Mouse (Mus musculus): ENCODE data around the gene Rnaseh2b.

Rnaseh2b gene

GRCm38 (mm10) chr14:62363774-62364173 lies 71.4 kb downstream of the Rnaseh2b start:
- DNase-seq, result no peak

DNA sequence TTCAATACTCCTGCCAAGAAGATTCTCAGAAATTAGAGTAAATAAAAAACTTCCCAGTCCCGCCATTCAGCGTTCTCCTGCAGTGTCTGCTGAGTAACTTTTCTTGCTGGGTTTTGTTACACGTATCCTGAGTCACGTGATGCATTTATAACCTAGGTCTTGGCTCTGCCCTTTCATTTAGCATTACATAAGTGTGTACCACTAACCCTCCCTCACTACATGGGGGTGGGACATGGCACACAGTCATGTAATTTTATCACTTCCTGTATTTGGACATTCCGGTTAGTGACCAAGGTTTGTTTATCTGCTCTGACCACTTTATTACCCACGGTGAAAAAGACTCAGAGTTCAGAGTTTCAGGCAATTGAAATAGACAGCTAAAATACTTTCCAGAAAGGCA lies 78.4 kb downstream of the Rnaseh2b start:
- DNase-seq, result no peak

- no peak for DNase-seq
Measured at GRCm38 (mm10) chr14:62374001-62374400, 81.6 kb downstream of the Rnaseh2b start.

GRCm38 (mm10) chr14:62375694-62376093 lies 83.3 kb downstream of the Rnaseh2b start:
- DNase-seq, result peak; percentile 19 to 20

DNA sequence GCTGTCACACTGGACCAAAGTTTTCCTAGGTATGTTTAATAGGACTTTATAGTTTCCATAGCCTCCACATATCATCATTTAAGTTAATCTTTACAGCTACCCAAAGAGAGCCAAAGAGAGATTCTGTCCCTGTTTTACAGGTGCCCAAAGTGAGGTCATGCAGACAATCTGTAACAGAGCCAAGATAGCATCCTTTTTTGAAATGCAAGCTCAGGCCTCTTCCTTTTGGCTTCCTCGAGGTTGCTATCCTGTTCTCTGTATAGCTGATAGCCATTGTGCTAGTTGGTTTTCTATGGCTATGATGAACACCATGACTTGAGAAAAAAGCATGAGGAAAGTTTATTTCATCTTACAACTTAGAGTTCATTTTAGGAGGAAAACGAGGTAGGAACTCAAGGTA lies 83.7 kb downstream of the Rnaseh2b start:
- no peak for DNase-seq

- DNase-seq, result no peak
Measured at GRCm38 (mm10) chr14:62379391-62379790, 87.0 kb downstream of the Rnaseh2b start.

GRCm38 (mm10) chr14:62380606-62381005 lies 88.2 kb downstream of the Rnaseh2b start:
- DNase-seq, result no peak

DNA sequence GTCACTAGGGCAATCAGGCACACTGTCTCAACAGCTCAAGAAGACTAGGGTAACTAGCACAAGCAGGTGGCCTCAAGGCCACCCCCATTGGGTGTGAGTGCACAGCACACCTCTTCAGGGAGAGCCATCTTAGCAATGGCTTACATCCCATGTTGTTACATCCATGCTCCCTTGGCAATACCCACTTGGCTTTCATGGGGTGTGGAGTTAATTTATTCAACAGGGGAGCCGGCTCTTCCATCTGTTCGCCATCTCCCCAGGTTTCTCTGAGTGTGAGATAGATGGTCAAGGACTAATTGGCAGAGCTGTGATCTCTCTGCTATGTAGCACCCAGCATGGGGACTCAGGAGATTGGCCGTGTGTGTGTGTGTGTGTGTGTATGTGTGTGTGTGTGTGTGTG lies 90.7 kb downstream of the Rnaseh2b start:
- peak; percentile 24 for DNase-seq

- DNase-seq, result no peak
Measured at GRCm38 (mm10) chr14:62383786-62384299, 91.5 kb downstream of the Rnaseh2b start.

- peak; percentile 26 to 37 for DNase-seq
Measured at GRCm38 (mm10) chr14:62389064-62389728, 96.8 kb downstream of the Rnaseh2b start.

DNA sequence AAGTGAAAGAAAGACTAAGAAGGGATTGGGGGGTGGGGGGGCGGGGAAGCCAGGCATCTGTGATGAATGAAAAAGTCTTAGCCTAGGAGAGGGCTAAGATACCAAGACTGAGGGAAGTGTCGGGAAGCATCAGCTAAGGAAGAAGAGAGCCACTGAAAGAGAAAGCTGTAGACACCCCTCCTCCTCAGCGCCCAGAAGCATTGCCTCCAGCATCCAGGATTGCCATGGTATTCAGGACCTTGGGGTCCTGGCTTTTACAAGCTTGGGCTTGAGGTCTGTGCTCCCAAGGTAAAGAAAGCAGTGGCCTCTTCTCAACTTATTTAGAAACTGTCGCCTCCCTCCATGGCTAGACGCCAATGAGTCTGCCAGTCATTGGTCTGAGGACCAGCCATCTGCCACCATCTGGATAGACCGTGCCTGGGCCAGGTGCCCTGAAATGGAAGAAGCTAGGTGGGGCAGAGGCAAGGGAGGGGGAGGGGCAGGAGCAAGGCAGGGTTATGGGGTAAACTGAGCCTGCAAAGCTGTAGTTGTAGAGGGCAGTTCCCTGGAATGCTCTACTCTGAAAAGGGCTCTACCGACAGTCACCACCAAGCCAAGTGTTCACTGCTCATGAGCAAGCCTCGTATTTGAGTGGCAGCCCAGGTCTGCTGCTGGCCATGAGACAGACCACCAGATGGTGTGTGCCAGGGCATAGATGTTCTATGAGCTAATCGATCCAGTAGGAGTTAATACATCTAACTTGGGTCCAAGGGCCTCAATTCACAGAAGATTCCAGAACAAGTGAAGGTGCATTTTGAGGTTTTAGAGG lies 97.5 kb downstream of the Rnaseh2b start:
- peak; percentile 82 to 90 for DNase-seq

- DNase-seq, result no peak
Measured at GRCm38 (mm10) chr14:62392754-62393153, 100.4 kb downstream of the Rnaseh2b start.

- no peak for DNase-seq
Measured at GRCm38 (mm10) chr14:62395346-62395745, 103.0 kb downstream of the Rnaseh2b start.

DNA sequence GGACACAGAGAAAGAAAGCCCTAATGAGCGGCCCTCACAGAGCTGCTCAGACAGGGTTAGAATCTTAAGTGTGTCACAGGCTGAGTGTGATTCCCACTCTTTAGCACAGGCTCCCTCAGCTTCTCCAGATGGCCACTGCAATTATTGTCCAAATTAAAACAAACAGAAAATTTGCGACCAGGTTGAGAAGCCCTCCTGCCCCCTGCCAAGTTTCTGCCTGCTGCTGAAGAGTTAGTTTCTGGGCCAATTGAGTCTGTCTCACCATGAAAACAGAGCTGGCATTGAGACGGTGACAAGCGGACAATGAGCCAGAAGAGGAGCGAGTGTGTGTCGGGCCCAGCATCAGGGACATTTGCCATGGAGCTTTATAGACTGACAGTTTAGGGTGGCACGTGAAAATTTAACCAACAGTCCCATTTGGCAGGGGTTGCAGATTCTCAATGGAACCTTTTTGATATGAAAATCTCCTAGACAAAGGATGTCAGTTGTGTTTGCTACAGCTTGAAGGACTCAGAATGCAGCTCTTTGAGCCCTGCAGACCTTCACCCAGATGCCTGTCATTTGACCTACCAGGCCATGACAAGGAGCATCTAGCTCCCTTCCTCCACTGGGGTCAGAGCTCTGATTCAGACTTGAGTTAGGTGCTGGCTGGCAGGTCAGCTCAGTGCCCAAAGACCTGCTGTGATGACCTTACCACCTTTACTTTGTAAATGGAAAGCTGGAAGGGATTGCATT lies 123.8 kb downstream of the Rnaseh2b start:
- DNase-seq, result peak; percentile 34 to 45

- DNase-seq, result peak; percentile 43 to 65
Measured at GRCm38 (mm10) chr14:62416742-62417134, 124.3 kb downstream of the Rnaseh2b start.

- DNase-seq, result no peak
Measured at GRCm38 (mm10) chr14:62417501-62417900, 125.1 kb downstream of the Rnaseh2b start.

DNA sequence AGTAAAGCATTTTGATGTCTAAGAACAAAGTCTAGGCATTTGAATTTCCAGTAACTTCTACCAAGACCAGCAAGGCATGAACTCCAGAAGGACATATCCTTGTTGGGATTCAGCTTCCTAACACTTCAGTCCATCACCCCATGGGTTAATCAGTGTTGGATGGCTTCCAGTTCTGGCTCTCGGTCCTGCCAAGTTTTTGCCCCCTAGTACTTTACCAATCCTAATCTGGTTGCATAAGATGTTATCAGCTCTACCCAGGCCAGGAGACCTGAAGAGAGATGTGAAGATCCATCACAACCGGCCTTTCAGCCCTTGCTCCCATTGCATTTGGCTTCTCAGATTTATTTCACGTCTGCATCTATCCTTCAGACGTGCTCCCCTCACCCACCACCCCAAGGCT lies 129.9 kb downstream of the Rnaseh2b start:
- no peak for DNase-seq

Measured in cerebellum, postnatal 25 days (tissue).